In the genomic region with DNA sequence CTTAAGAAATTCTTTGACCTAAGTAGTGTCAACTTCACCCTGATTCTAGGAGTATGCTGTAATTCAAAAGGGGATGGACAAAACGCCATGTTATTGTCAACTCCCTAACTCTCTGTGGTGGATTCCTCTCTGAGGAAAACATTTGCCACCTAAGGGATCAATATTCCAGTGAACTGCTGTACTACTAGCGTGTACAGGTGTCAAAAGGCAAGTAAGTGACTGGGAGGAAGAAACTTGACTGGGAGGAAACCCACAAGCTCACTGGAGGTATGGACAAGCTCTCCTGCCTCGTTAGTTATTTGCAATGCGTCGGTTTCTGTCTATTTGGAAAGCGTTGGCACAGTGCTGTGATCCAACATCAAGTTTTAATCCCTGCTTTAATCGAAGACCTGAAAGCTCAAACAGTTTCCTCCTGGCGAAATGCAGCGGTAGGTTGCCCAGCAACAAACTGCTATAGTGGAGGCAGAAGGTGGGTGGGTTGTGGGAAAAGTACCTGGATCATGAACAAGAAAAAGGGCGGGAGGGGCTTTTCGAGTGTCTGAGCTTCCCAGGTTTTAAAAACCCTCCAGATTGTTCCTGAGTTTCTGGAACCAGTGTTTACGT, we compare ENCODE assay signal across 8 mouse cellular contexts. TPM values are rescaled to one million over a fixed set of nuclear protein-coding genes. Genes with fewer than 3 reads are reported as not detected.
DNase-seq lines count a peak whose midpoint lies in the region; ATAC-seq and TF ChIP-seq lines count a peak whose summit lies in the region.

A gene (plus strand): TSS at position 252 of the 603 bp plus-strand sequence.

- H3K27me3 ChIP-seq in liver, postnatal 0 days (ENCODE audit: insufficient read depth, low read length) = no peaks in the 10 kb centered on the region

- peak within 1 kb of the TSS; percentile 93 for H3K27ac ChIP-seq in liver, postnatal 0 days (ENCODE audit: low read depth)

- H3K9me3 ChIP-seq in liver, postnatal 0 days (ENCODE audit: low read length) = no peaks in the 10 kb centered on the region

- peaks cover 10% of the 10 kb centered on the region for H3K36me3 ChIP-seq in liver, postnatal 0 days (replicated peaks; ENCODE audit: insufficient read depth, low read length)

- H3K4me1 ChIP-seq in liver, postnatal 0 days (ENCODE audit: insufficient read depth) = peaks cover 21% of the 10 kb centered on the region

- TF ChIP-seq CTCF in liver, postnatal 0 days (IDR thresholded peaks at IDR 0.05; ENCODE audit: low read depth) = no peak

- H3K4me3 ChIP-seq in liver, postnatal 0 days (ENCODE audit: low read depth, low read length) = peak within 1 kb of the TSS; percentile 86

- H3K9ac ChIP-seq in liver, postnatal 0 days (replicated peaks) = peak within 1 kb of the TSS; percentile 90

- peak within 1 kb of the TSS; percentile 87 for H3K4me2 ChIP-seq in liver, postnatal 0 days (ENCODE audit: low read depth, low read length)

- no peak for DNase-seq in frontal cortex, adult 2 months (ENCODE audit: extremely low spot score in 1 of 2, low spot score in 1 of 2)
- DNase-seq in frontal cortex, postnatal 25 days (ENCODE audit: low spot score in 2 of 2) = no peak
- DNase-seq in adrenal gland, adult 2 months = no peak
- DNase-seq in gastrocnemius, adult 8-10 months (ENCODE audit: low spot score in 2 of 2) = no peak
- no peak for DNase-seq in liver, postnatal 0 days
- no peak for DNase-seq in retina, embryonic 14.5 days (ENCODE audit: low spot score)
- no peak for DNase-seq in embryo, embryonic 10.5 days (ENCODE audit: low spot score)

- no peak for TF ChIP-seq EP300 in liver, postnatal 0 days (IDR thresholded peaks at IDR 0.05; ENCODE audit: low read depth)

- ATAC-seq in inflammation-experienced regulatory T-cells, adult 6 months = no peak
- ATAC-seq in liver, postnatal 0 days = peak; percentile 42

- 4% methylated on average over 12 of the region's 12 CpGs for WGBS in liver, postnatal 0 days (ENCODE audit: insufficient replicate concordance)

RNA-seq across cellular contexts. Expression of the gene that starts here (rescaled TPM):
- polyA plus RNA-seq in frontal cortex, adult 2 months (2012; rRNA removed) = 21.1 and 22.9 TPM in 2 replicates
- 10 to 100 TPM; 28.2 to 36.1 TPM for total RNA-seq in adrenal gland, adult 2 months (2021)
- 55.8 and 68.2 TPM in 2 replicates for polyA plus RNA-seq in adrenal gland, adult 2 months (2012; rRNA removed)
- total RNA-seq in gastrocnemius, adult 8-10 months (2022) = 10 to 100 TPM; 10.9 to 14.8 (median 13.0) TPM
- polyA plus RNA-seq in inflammation-experienced regulatory T-cells, adult 6 months (2017; shearing (Covaris generic)) = 10 to 100 TPM; 11.1 to 17.6 (median 13.1) TPM
- polyA plus RNA-seq in liver, postnatal 0 days (2015; fragmentation: Nextera tagmentation; extraction: Ambion mirVana) = 19.0 and 19.4 TPM in 2 replicates
